Mouse (Mus musculus) erythroblast, embryonic 14.5 days (primary cell): ENCODE data around the gene Cxadr. TPM values are rescaled to one million over a fixed set of nuclear protein-coding genes. Genes with fewer than 3 reads are reported as not detected.

ENCODE experiments used
- H3K27me3 ChIP-seq: 2 replicates; pipeline ENCODE4 v1.6.1; 2012; ENCODE audit warnings: inconsistent platforms; ENCODE audit not compliant: control insufficient read depth
- H3K36me3 ChIP-seq: 2 replicates; pipeline ENCODE4 v1.6.1; 2012; ENCODE audit warnings: mild to moderate bottlenecking, inconsistent platforms; ENCODE audit not compliant: control insufficient read depth
- H3K4me1 ChIP-seq: 2 replicates; pipeline ENCODE4 v1.6.1; 2012; ENCODE audit warnings: inconsistent platforms; ENCODE audit not compliant: control insufficient read depth
- H3K4me3 ChIP-seq: replicated peaks from 2 replicates; pipeline ENCODE3; 2012; ENCODE audit warnings: moderate library complexity, mild to moderate bottlenecking, inconsistent platforms
- H3K9me3 ChIP-seq: 2 replicates; pipeline ENCODE4 v1.6.1; 2012; ENCODE audit warnings: low read length, inconsistent platforms, mixed read lengths; ENCODE audit not compliant: control insufficient read depth
- GATA1 ChIP-seq: IDR thresholded peaks from 2 replicates; pipeline ENCODE4 v1.6.1; 2012; ENCODE audit warnings: low read length, inconsistent platforms, mixed read lengths
- TAL1 ChIP-seq: IDR thresholded peaks from 3 replicates; pipeline ENCODE4 v1.6.1; 2012; ENCODE audit warnings: low read length, inconsistent platforms, mixed read lengths
- polyA plus RNA-seq: library from polyadenylated mRNA; stranded (reverse); fragments of >175 nt; gene quantifications from 2 replicates; pipeline ENCODE4 v1.2.3, GENCODE M21; 2012

Gene Cxadr
- polyA plus RNA-seq, 1 experiment: not detected

DNA sequence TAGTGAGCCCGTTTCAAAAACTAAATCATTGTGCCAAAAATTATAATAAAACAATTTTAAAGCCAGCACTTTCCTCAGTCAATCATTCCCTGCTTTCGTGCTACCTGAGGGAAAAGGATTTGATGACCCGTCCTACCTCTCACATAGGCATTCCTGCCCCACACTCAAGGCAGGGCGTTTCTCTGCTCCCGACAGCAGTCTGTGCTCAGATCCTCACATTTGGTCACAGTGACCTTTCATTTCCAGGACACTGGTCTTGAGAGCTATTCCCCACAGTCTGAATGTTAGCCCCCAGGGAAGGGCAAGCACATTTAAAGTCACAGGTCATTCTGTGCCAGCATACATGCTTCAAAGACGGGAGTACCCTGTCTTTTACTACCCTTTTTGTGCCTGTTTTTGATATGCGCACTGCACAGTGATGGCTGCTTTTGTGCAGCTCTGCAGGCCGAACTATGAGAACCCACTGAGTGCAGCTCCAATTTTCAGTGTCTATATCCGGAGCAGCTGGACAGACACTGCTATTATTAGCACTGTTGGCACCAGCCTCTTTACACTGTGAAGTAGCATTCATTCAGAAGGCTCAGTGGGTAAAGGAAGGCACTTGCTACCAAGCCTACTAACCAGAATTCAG lies 26.3 kb upstream of the Cxadr start:
- no peak for TF ChIP-seq GATA1
- no peak for TF ChIP-seq TAL1

DNA sequence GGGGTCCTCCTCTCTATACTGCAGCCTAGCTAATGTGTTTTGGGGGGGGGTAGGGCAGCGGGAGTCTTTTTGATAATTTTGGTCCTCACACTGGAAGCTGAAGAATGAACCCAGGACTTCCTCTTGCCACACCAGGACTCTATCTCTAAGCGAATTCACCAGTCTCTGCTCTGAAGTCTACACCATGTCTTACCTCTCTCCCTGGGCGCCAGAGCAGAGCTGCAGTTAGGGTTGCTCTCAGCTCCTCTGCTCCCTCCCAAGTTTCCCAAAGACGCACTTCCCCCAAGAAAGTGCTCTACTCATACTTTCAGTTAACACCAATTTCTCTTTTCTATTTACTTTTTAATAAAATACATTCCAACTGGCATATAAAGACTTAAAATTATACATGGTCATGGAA lies 23.7 kb upstream of the Cxadr start:
- Histone ChIP-seq H3K36me3 (no peaks in the 10 kb centered on the region), H3K9me3 (no peaks in the 10 kb centered on the region), H3K4me1 (no peaks in the 10 kb centered on the region), H3K27me3 (no peaks in the 10 kb centered on the region), H3K4me3 (no peak overlapping the region)
- TF ChIP-seq TAL1 (no peak), GATA1 (no peak)

More for the DNA sequence above, 26.3 kb upstream of the Cxadr start:
- no peaks in the 10 kb centered on the region for H3K9me3 ChIP-seq
- H3K4me3 ChIP-seq: no peak overlapping the region
- H3K36me3 ChIP-seq: no peaks in the 10 kb centered on the region
- H3K27me3 ChIP-seq: no peaks in the 10 kb centered on the region
- no peaks in the 10 kb centered on the region for H3K4me1 ChIP-seq

DNA sequence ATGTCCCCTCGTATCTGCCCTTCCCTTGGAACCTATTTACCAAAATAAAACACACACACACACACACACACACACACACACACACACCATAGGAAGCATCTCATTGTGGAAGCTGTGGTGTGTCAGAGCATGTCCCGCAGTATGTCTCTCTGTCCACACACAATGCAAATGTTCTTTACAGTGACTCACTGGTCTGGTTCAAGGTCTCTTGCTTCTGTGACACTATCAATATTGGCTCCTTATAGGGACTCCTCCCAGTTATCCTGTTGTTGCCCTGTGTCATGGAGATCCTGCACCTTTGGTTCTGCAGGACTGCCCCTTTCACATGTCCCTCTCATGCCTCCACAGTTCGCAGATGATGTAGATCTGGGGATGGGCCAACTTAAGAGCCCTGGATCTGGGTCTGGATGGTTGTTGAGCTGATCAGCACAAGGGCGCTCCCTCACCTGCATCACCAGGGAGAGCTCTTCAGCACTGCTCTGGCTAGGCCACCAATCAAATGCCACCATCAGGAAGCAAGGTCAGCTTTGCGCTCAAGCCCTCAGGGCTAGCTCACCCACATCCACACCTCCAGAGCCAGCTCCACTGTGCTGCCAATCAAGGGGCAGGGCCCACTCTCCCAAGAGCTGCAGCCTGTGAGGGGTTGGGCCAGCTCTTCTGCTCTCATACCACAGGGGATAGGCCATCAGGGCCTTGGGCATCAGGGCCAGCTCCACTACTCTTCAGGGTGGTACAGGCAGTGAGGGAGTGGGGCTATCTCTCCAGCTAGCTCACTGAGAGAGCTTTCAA lies 21.0 kb upstream of the Cxadr start:
- Histone ChIP-seq H3K9me3 (no peaks in the 10 kb centered on the region), H3K27me3 (no peaks in the 10 kb centered on the region), H3K36me3 (no peaks in the 10 kb centered on the region), H3K4me1 (no peaks in the 10 kb centered on the region), H3K4me3 (no peak overlapping the region)
- TF ChIP-seq GATA1 (no peak), TAL1 (no peak)

DNA sequence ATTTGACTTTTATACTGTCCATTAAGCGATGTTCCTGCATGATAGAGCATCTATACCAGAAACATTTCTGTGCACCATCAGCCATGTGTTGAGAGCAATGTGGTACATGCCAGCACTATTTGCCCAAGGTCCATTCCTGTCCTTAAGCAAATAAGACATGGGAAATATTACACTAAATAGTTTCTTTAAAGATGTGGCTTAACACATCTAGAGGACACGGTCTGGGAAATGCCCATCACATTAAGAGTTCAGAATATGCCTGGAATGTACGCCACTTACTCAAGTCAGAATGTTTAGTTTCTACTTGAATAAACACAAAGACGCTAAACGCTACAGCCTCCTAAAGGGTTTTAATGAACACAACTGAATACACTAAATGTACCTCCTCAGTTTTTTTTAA lies 18.1 kb upstream of the Cxadr start:
- TF ChIP-seq GATA1: no peak
- TF ChIP-seq TAL1: no peak
- Histone ChIP-seq H3K4me1 (no peaks in the 10 kb centered on the region), H3K27me3 (no peaks in the 10 kb centered on the region), H3K9me3 (no peaks in the 10 kb centered on the region), H3K36me3 (no peaks in the 10 kb centered on the region), H3K4me3 (no peak overlapping the region)

DNA sequence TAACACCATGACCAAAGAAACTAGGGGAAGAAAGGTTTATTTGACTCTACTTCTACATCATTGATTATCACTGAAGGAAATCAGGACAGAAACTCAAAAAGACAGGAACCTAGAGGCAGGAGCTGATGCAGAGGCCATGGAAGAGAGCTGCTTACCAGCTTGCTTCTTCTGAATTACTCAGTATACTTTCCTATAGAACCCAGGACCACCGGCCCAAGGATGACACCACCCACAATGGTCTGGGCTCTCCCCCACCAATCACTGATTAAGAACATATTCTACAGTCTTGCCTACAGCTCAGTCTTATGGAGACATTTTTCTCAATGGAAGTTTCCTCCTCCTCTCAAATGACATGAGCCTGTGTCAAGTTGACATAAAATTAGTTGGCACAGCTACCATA lies 7.2 kb upstream of the Cxadr start:
- Histone ChIP-seq H3K27me3 (no peaks in the 10 kb centered on the region), H3K9me3 (no peaks in the 10 kb centered on the region), H3K36me3 (no peaks in the 10 kb centered on the region), H3K4me1 (peaks cover 6% of the 10 kb centered on the region), H3K4me3 (no peak overlapping the region)
- TF ChIP-seq GATA1: no peak
- TF ChIP-seq TAL1: no peak

DNA sequence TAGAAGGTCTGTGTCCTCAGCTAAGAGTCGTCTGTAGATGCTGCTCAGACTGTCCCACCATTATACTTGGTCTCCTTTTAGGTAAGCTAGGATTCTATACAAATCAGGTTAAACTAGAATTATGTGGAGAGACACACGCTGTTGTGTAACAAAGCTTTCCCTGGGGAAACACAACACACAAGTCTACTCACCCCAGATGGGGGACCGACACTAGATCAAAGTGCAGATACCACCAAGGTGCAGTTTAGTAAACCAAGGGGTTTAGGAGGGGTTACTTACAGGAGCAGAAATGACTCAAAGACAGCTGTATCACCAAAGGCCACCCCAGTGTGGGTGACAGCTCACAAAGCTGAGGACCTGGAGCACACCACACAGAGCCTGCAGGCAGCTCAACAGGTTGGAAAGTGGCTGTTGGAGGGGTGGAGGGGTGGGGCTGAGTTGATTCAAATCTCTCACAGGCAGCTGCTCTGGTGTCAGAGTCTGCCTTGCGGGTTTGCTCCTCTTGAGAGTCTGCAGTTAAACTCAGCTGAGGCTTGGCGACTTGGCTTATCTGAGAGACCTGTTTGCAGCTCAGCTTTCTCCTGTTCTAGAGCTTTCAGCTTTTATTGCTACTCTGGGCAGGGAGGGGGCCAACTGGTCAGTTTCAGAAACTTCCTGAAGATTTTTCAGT lies 6.5 kb upstream of the Cxadr start:
- Histone ChIP-seq H3K4me1 (peaks cover 6% of the 10 kb centered on the region), H3K27me3 (no peaks in the 10 kb centered on the region), H3K4me3 (no peak overlapping the region), H3K9me3 (no peaks in the 10 kb centered on the region), H3K36me3 (no peaks in the 10 kb centered on the region)
- TF ChIP-seq GATA1: no peak
- TF ChIP-seq TAL1: no peak

DNA sequence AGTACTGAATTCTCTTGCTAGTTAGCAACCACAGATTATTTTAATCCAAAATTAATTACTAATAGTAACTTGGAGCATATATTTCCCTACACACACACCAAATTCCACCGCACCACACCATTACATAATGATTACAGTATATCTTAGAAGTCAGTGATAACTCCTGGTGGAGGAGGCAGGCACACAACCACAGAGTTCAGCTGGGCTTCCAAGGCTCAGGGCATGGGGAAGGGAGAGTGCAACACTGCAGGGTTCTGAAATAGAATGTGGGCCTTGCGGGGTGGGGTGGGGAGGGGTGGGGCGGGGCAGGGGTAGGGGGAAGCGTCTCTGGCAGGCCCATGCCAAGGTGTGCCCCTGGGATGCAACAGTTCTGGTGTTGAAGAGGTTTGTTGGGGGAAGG lies 5.7 kb upstream of the Cxadr start:
- H3K9me3 ChIP-seq: no peaks in the 10 kb centered on the region
- H3K4me3 ChIP-seq: no peak overlapping the region
- peaks cover 7% of the 10 kb centered on the region for H3K27me3 ChIP-seq
- peaks cover 6% of the 10 kb centered on the region for H3K4me1 ChIP-seq
- H3K36me3 ChIP-seq: no peaks in the 10 kb centered on the region
- TF ChIP-seq TAL1 (no peak), GATA1 (no peak)

DNA sequence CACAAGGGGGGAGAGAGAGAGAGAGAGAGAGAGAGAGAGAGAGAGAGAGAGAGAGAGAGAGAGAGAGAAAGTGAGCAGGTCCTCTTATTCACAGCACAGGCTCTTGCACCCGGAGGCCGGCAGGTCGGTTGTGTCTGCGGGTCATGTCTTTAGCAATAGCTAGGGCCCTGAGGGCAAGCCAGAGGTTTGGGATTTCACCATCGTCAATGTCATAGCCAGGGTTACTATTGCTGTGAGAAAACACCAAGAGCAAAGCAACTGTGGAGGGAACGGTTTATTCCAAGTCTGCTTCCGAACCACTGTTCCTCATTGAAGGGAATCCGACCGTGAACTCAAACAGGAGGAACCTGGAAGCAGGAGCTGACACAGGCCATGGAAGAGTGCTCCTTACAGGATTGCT lies 5.2 kb upstream of the Cxadr start:
- Histone ChIP-seq H3K36me3 (no peaks in the 10 kb centered on the region), H3K4me1 (peaks cover 6% of the 10 kb centered on the region)
- TF ChIP-seq TAL1 (no peak), GATA1 (no peak)

DNA sequence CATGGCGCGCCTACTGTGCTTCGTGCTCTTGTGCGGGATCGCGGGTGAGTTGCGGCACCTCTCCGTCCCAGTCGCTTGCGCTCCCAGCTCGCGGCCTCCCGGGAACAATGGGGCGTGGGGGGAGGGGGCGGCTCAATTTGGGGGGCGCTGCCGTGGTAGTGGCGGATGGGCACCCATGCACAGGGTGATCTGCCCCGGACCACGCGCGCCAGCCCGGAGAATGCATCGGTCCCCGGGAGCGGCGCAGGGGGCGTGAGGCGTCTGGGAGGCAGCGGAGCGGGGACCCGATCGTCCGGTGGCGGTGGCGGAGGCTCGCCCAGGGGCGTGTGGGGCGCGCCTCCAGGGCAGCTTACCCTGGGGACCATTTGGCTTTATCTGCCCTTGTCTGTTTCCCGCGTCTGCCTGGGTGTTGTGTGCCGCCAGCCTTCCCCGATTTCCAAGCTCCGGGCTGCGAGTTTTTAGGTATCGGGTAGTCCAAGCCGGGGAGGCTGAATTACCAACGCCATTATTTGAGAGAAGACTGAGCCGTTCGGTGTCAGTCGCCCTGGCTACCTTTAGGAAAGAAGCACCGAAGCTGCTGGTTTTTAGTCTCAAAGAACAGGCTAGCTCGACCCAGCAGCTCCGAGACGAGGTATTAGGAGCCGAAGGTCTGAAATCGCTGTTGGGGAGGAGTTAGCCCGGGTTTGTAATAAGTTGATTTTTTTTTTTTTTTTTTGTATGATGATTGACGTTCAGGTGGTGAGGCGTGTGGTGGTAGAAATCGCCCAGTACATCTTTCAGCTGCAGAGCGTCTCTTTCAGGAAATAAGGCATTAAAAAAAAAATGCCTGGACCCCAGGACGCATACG lies 765 bp downstream of the Cxadr start:
- H3K4me1 ChIP-seq: peaks cover 2% of the 10 kb centered on the region; the same call in 1 of the 2 replicates
- H3K4me3 ChIP-seq: peak overlapping the region; percentile 62
- TF ChIP-seq GATA1 (no peak), TAL1 (no peak)
- no peaks in the 10 kb centered on the region for H3K36me3 ChIP-seq
- H3K27me3 ChIP-seq: peaks cover 47% of the 10 kb centered on the region
- no peaks in the 10 kb centered on the region for H3K9me3 ChIP-seq

More for the DNA sequence above, 5.2 kb upstream of the Cxadr start:
- H3K4me3 ChIP-seq: no peak overlapping the region
- H3K27me3 ChIP-seq: peaks cover 12% of the 10 kb centered on the region
- H3K9me3 ChIP-seq: no peaks in the 10 kb centered on the region
